In the genomic region with DNA sequence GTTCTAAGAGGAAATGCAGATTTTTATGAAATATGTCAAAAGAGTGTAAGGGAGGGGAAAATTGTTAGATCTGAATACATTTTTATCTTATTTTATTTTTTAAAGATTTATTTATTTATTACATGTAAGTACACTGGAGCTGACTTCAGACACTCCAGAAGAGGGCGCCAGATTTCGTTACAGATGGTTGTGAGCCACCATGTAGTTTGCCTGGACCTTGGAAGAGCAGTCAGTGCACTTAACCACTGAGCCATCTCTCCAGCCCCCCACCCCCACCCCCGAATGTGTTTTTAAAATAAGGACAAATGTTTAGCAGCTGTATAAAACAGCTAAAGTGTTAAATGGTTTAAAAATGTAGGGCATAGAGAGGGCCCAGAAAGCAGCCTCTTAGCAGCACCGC, we compare ENCODE assay signal across 8 mouse cellular contexts. TPM values are rescaled to one million over a fixed set of nuclear protein-coding genes. Genes with fewer than 3 reads are reported as not detected.
DNase-seq lines count a peak whose midpoint lies in the region; ATAC-seq and TF ChIP-seq lines count a peak whose summit lies in the region.

No protein-coding gene starts in this region.

- no peak for ATAC-seq in kidney, embryonic 15.5 days (replicated peaks; ENCODE audit: low FRiP score)
- ATAC-seq in monocyte, adult 5-6 weeks (replicated peaks; ENCODE audit: insufficient number of reproducible peaks, low FRiP score, low TSS enrichment, poor library complexity, severe bottlenecking) = no peak

- 31% methylated on average over 4 of the region's 4 CpGs for WGBS in kidney, embryonic 15.5 days

- TF ChIP-seq CTCF in CH12.LX (conservative IDR thresholded peaks at IDR 0.05 in 1 of 2, IDR thresholded peaks at IDR 0.05 in 1 of 2; ENCODE audit: low read depth in 2 of 2, low read length in 2 of 2) = peak in 1 of 2 experiments; percentile 67; a peak in 2 of 4 replicates
- TF ChIP-seq CTCF in left cerebral cortex, adult 2 months (IDR thresholded peaks at IDR 0.05) = peak; percentile 81

- H3K4me1 ChIP-seq in kidney, embryonic 15.5 days = no peaks in the 10 kb centered on the region
- peaks cover 0 to 3% of the 10 kb centered on the region in 2 experiments; a peak in 2 of 4 replicates for H3K4me1 ChIP-seq in CH12.LX (ENCODE audit: control insufficient read depth in 1 of 2, insufficient read depth in 2 of 2)

- no peak for TF ChIP-seq POLR2A in CH12.LX (IDR thresholded peaks at IDR 0.05; ENCODE audit: low read depth, low read length)

- in situ Hi-C loops in CH12.LX (cut with MboI; ENCODE audit: low pct_ligation_motif_present, low pct_unique_long_range_greater_than_20kb, low sequenced_read_pairs) = no loop called here

- no peak overlapping the region for H3K27ac ChIP-seq in kidney, embryonic 15.5 days
- H3K27ac ChIP-seq in CH12.LX (ENCODE audit: insufficient read depth, low read depth) = no peak overlapping the region
- no peak overlapping the region for H3K27ac ChIP-seq in left cerebral cortex, adult 2 months

- no peak overlapping the region for H3K4me2 ChIP-seq in kidney, embryonic 15.5 days
- H3K4me2 ChIP-seq in CH12.LX (ENCODE audit: insufficient read depth, low read depth, poor library complexity, severe bottlenecking) = no peak overlapping the region

- peaks cover 8% of the 10 kb centered on the region; the same call in 1 of the 2 replicates for H3K27me3 ChIP-seq in kidney, embryonic 15.5 days
- no peaks in the 10 kb centered on the region for H3K27me3 ChIP-seq in CH12.LX (replicated peaks)

- H3K4me3 ChIP-seq in kidney, embryonic 15.5 days (replicated peaks) = no peak overlapping the region
- H3K4me3 ChIP-seq in CH12.LX (replicated peaks in 1 of 3; ENCODE audit: low read depth in 2 of 3, low read length in 2 of 3, poor library complexity in 1 of 3) = no peak overlapping the region
- no peak overlapping the region for H3K4me3 ChIP-seq in left cerebral cortex, adult 2 months

- no peaks in the 10 kb centered on the region for H3K36me3 ChIP-seq in kidney, embryonic 15.5 days
- no peaks in the 10 kb centered on the region for H3K36me3 ChIP-seq in CH12.LX (replicated peaks in 1 of 2; ENCODE audit: control insufficient read depth in 1 of 2, insufficient read depth in 1 of 2, low read length in 1 of 2)

- DNase-seq in kidney, adult 18-20 months = peak; percentile 70
- DNase-seq in CH12.LX (ENCODE audit: extremely low read depth) = peak; percentile 24
- DNase-seq in adrenal gland, postnatal 36 days = peak; percentile 71 to 73
- DNase-seq in gastrocnemius, postnatal 25 days = peak; percentile 29
- peak in 1 of 2 experiments; percentile 33 for DNase-seq in left cerebral cortex, adult 2 months (ENCODE audit: extremely low spot score in 1 of 2, low spot score in 2 of 2)
- peak; percentile 56 for DNase-seq in right cerebral cortex, postnatal 14 days

- no peak overlapping the region for H3K9ac ChIP-seq in kidney, embryonic 15.5 days
- no peak overlapping the region for H3K9ac ChIP-seq in CH12.LX (ENCODE audit: insufficient read depth, low read depth)

- H3K79me2 ChIP-seq in CH12.LX (replicated peaks; ENCODE audit: control insufficient read depth, extremely low read depth, insufficient read depth, poor library complexity, severe bottlenecking) = no peaks in the 10 kb centered on the region

- no peaks in the 10 kb centered on the region for H3K9me3 ChIP-seq in kidney, embryonic 15.5 days (replicated peaks)
- no peaks in the 10 kb centered on the region for H3K9me3 ChIP-seq in CH12.LX (replicated peaks; ENCODE audit: low read length)

- peak; percentile 42 for TF ChIP-seq RAD21 in CH12.LX (IDR thresholded peaks at IDR 0.05; ENCODE audit: low read depth, low read length)

- intact Hi-C loops in left cerebral cortex, adult 2 months (cut with DNase I) = loop anchor here (10.0 kb wide), 2 partner anchors 250 to 860 kb away; no protein-coding TSS in a partner anchor

- no peak for TF ChIP-seq EP300 in CH12.LX (IDR thresholded peaks at IDR 0.05; ENCODE audit: low read length)

- dilution Hi-C loops in CH12.LX (cut with MboI; ENCODE audit: extremely low pct_ligation_motif_present, extremely low pct_unique_long_range_greater_than_20kb, low sequenced_read_pairs) = no loop called here

TF ChIP-seq in CH12.LX, 34 proteins besides CTCF, POLR2A, EP300 and RAD21:
- TF ChIP-seq MAZ (IDR thresholded peaks at IDR 0.05; ENCODE audit: low read depth, low read length) = no peak
- no peak for TF ChIP-seq KAT2A (IDR thresholded peaks at IDR 0.05; ENCODE audit: insufficient replicate concordance, low read length)
- no peak for TF ChIP-seq MYC (IDR thresholded peaks at IDR 0.05; ENCODE audit: low read depth, low read length)
- TF ChIP-seq ZC3H11A (IDR thresholded peaks at IDR 0.05; ENCODE audit: low read depth, low read length) = 0 out of 2 replicates have a peak, but pooled peaks have one; percentile 5
- TF ChIP-seq USF2 (conservative IDR thresholded peaks at IDR 0.05; ENCODE audit: low read depth, low read length) = no peak
- no peak for TF ChIP-seq RCOR1 (conservative IDR thresholded peaks at IDR 0.05; ENCODE audit: low read depth, low read length)
- TF ChIP-seq POLR2AphosphoS2 (IDR thresholded peaks at IDR 0.05; ENCODE audit: low read depth, low read length) = no peak
- TF ChIP-seq SMC3 (IDR thresholded peaks at IDR 0.05; ENCODE audit: low read depth, low read length) = peak; percentile 66
- TF ChIP-seq UBTF (IDR thresholded peaks at IDR 0.05; ENCODE audit: low read depth, low read length) = no peak
- no peak for TF ChIP-seq CHD1 (IDR thresholded peaks at IDR 0.05; ENCODE audit: low read depth, low read length)
- no peak for TF ChIP-seq MAX (IDR thresholded peaks at IDR 0.05; ENCODE audit: low read length)
- TF ChIP-seq JUND (conservative IDR thresholded peaks at IDR 0.05; ENCODE audit: low read depth, low read length) = no peak
- TF ChIP-seq ETS1 (conservative IDR thresholded peaks at IDR 0.05; ENCODE audit: low read depth, low read length) = no peak
- TF ChIP-seq MXI1 (IDR thresholded peaks at IDR 0.05; ENCODE audit: low read depth, low read length) = no peak
- TF ChIP-seq NRF1 (IDR thresholded peaks at IDR 0.05; ENCODE audit: low read depth, low read length) = no peak

RNA-seq across cellular contexts. Expression of gene Zbtb24, which starts 15.6 kb away (rescaled TPM):
- 18.3 and 19.8 TPM in 2 replicates for polyA plus RNA-seq in kidney, embryonic 15.5 days (2015; fragmentation: Nextera tagmentation; extraction: Ambion mirVana)
- total RNA-seq in CH12.LX (2012; rRNA removed) = 11.4 and 11.7 TPM in 2 replicates
- total RNA-seq in CH12.LX (2014; rRNA removed) = 14.3 and 15.2 TPM in 2 replicates
- 10.5 and 11.8 TPM in 2 replicates for polyA plus RNA-seq in CH12.LX (2012; ENCODE audit: insufficient read length, low read depth)
- 10 to 100 TPM; 16.9 to 19.9 TPM for total RNA-seq in adrenal gland, postnatal 36 days (2021)
- total RNA-seq in gastrocnemius, postnatal 25 days (2021) = 1 to 10 TPM; 3.5 to 3.7 TPM
- total RNA-seq in left cerebral cortex, adult 2 months (2021) = 10 to 100 TPM; 19.6 to 21.2 TPM
- total RNA-seq in monocyte, adult 5-6 weeks (2017) = 36.0 to 44.2 TPM (median 40.6 TPM) in 3 replicates

RNA-seq across cellular contexts. Expression of gene Mical1, which starts 41.5 kb away (rescaled TPM):
- 31.5 and 39.3 TPM in 2 replicates for polyA plus RNA-seq in kidney, embryonic 15.5 days (2015; fragmentation: Nextera tagmentation; extraction: Ambion mirVana)
- total RNA-seq in CH12.LX (2012; rRNA removed) (36.3 and 37.7 TPM in 2 replicates), CH12.LX (2014; rRNA removed) (22.5 and 23.0 TPM in 2 replicates)
- 67.4 and 70.2 TPM in 2 replicates for polyA plus RNA-seq in CH12.LX (2012; ENCODE audit: insufficient read length, low read depth)
- total RNA-seq in adrenal gland, postnatal 36 days (2021) = 1 to 10 TPM; 7.8 to 9.8 TPM
- 1 to 10 TPM; 6.9 to 8.1 TPM for total RNA-seq in gastrocnemius, postnatal 25 days (2021)
- total RNA-seq in left cerebral cortex, adult 2 months (2021) = 10 to 100 TPM; 22.6 to 26.0 TPM
- total RNA-seq in monocyte, adult 5-6 weeks (2017) = 112 to 198 TPM (median 125 TPM) in 3 replicates

RNA-seq across cellular contexts. Expression of gene Smpd2, which starts 55.5 kb away (rescaled TPM):
- 59.6 and 72.0 TPM in 2 replicates for polyA plus RNA-seq in kidney, embryonic 15.5 days (2015; fragmentation: Nextera tagmentation; extraction: Ambion mirVana)
- total RNA-seq in CH12.LX (2012; rRNA removed) = 15.4 and 15.7 TPM in 2 replicates
- total RNA-seq in CH12.LX (2014; rRNA removed) = 8.9 and 11.0 TPM in 2 replicates
- polyA plus RNA-seq in CH12.LX (2012; ENCODE audit: insufficient read length, low read depth) = 11.1 and 11.3 TPM in 2 replicates
- total RNA-seq in adrenal gland, postnatal 36 days (2021) = 10 to 100 TPM; 20.5 to 27.0 TPM
- total RNA-seq in gastrocnemius, postnatal 25 days (2021) = 10 to 100 TPM in 1 of 2 experiments, 1 to 10 TPM in 1; 9.5 to 12.0 TPM
- 10 to 100 TPM; 16.8 to 21.3 TPM for total RNA-seq in left cerebral cortex, adult 2 months (2021)
- total RNA-seq in monocyte, adult 5-6 weeks (2017) = 15.5 to 32.5 TPM (median 20.3 TPM) in 3 replicates

RNA-seq across cellular contexts. Expression of gene Ppil6, which starts 55.6 kb away (rescaled TPM):
- 2.4 and 2.6 TPM in 2 replicates for polyA plus RNA-seq in kidney, embryonic 15.5 days (2015; fragmentation: Nextera tagmentation; extraction: Ambion mirVana)
- not detected in 2 replicates for total RNA-seq in CH12.LX (2012; rRNA removed)
- not detected in 2 replicates for total RNA-seq in CH12.LX (2014; rRNA removed)
- not detected in 2 replicates for polyA plus RNA-seq in CH12.LX (2012; ENCODE audit: insufficient read length, low read depth)
- total RNA-seq in adrenal gland, postnatal 36 days (2021) = 1 to 10 TPM in 1 of 2 experiments, under 1 TPM in 1; 0.50 to 1.2 TPM
- not detected for total RNA-seq in gastrocnemius, postnatal 25 days (2021)
- total RNA-seq in left cerebral cortex, adult 2 months (2021) = 1 to 10 TPM; 4.6 to 6.6 TPM
- 0.58 TPM in 1 of 3 replicates, not detected in the others for total RNA-seq in monocyte, adult 5-6 weeks (2017)
